Mouse (Mus musculus): ENCODE results near the gene Cfap20. TPM values are rescaled to one million over a fixed set of nuclear protein-coding genes. Genes with fewer than 3 reads are reported as not detected.
A peak's percentile ranks its signal among the peaks of the same experiment; 100 is the strongest.
"Not testable (repeated sequence)": the region's sequence is repeated elsewhere in the genome, so short reads cannot be mapped to it uniquely, and the experiment has no call there.

The Cfap20 gene
- polyA plus RNA-seq, 1 experiment from 2014 or later: 150 TPM

DNA sequence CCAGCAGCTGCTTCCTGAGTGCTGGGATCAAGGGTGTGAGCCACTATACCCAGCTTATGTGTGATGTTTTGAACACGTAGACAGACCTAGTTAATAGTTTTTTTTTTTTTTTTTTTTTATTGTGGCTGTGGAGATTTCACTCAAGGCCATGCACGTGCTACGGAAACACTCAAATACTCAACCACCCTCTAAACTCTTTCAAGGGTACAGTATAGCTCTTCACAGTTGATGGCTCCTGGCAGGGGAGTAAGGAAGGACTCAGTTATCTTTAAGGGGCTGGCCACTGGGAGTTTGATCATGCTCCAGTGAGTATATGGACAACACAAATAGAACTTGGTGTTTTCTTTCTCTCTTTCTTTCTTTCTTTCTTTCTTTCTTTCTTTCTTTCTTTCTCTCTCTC, 50.2 kb downstream of the Cfap20 start:
- no peak overlapping the region for H3K27ac ChIP-seq (replicated peaks; ENCODE audit: low read depth, low read length)
- H3K4me2 ChIP-seq (ENCODE audit: low read depth, low read length): no peak overlapping the region
- no peaks in the 10 kb centered on the region for H3K36me3 ChIP-seq (ENCODE audit: control insufficient read depth, insufficient read depth, low read length)
- no peaks in the 10 kb centered on the region for H3K4me1 ChIP-seq (ENCODE audit: control insufficient read depth, insufficient read depth, low read length)
- H3K4me3 ChIP-seq (ENCODE audit: low read depth, low read length): no peak overlapping the region
- DNase-seq (ENCODE audit: low spot score) (no peak), ATAC-seq (ENCODE audit: low read depth) (no peak)
- no peaks in the 10 kb centered on the region for H3K9me3 ChIP-seq (ENCODE audit: control insufficient read depth, low read length)
- H3K27me3 ChIP-seq (replicated peaks; ENCODE audit: control insufficient read depth, insufficient read depth, low read length): no peaks in the 10 kb centered on the region
- WGBS: 83% methylated on average over 3 of the region's 3 CpGs
- no peak overlapping the region for H3K9ac ChIP-seq (ENCODE audit: low read depth, low read length)

DNA sequence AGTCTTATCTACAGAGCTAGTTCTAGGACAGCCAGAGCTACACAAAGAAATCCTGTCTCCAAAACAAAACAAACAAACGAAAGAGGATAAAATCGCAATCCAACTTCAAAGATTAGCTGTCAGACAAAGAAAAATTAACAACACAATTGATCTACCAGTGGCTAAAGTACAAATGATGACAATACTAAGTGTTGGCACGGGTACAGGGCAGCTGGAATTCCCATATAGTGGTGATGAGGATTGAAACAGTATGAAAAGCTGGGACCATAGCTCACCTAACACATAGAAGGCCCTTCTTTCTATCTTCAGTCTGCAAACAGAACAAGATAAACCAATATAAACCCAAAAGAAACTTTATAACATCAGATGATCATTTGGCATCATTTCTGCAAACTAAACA, 53.1 kb downstream of the Cfap20 start:
- no peak for DNase-seq (ENCODE audit: low spot score)
- H3K36me3 ChIP-seq (ENCODE audit: control insufficient read depth, insufficient read depth, low read length): no peaks in the 10 kb centered on the region
- ATAC-seq (ENCODE audit: low read depth): no peak
- H3K4me1 ChIP-seq (ENCODE audit: control insufficient read depth, insufficient read depth, low read length): 0 out of 2 replicates have a peak, but pooled peaks cover 5% of the 10 kb centered on the region
- 82% methylated on average over 3 of the region's 3 CpGs for WGBS
- no peak overlapping the region for H3K9ac ChIP-seq (ENCODE audit: low read depth, low read length)
- no peak overlapping the region for H3K27ac ChIP-seq (replicated peaks; ENCODE audit: low read depth, low read length)
- H3K9me3 ChIP-seq (ENCODE audit: control insufficient read depth, low read length): no peaks in the 10 kb centered on the region
- no peaks in the 10 kb centered on the region for H3K27me3 ChIP-seq (replicated peaks; ENCODE audit: control insufficient read depth, insufficient read depth, low read length)
- H3K4me3 ChIP-seq (ENCODE audit: low read depth, low read length): no peak overlapping the region
- no peak overlapping the region for H3K4me2 ChIP-seq (ENCODE audit: low read depth, low read length)

DNA sequence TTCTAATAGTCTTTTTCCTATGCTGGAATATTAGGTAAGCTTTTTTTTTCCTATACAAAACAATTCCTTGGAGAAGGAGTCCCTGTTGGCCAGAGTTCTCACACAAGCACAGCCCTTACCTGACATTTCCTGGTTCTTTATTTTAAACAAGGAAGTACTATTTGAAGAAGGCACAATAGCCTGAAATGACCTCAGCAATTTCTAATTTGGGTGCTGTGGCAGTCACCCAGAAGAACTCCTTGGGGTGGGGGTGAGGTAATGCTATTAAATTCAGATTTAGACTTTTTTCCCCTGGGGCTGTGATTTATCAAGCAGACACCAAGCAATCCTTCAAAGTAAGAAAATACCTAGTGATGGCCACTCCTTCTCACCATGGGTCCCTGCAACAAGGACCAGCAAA, 53.7 kb downstream of the Cfap20 start:
- Histone ChIP-seq H3K9ac (ENCODE audit: low read depth, low read length) (no peak overlapping the region), H3K4me2 (ENCODE audit: low read depth, low read length) (no peak overlapping the region), H3K9me3 (ENCODE audit: control insufficient read depth, low read length) (no peaks in the 10 kb centered on the region), H3K4me3 (ENCODE audit: low read depth, low read length) (no peak overlapping the region), H3K36me3 (ENCODE audit: control insufficient read depth, insufficient read depth, low read length) (no peaks in the 10 kb centered on the region), H3K27ac (replicated peaks; ENCODE audit: low read depth, low read length) (no peak overlapping the region), H3K4me1 (ENCODE audit: control insufficient read depth, insufficient read depth, low read length) (0 out of 2 replicates have a peak, but pooled peaks cover 5% of the 10 kb centered on the region), H3K27me3 (replicated peaks; ENCODE audit: control insufficient read depth, insufficient read depth, low read length) (no peaks in the 10 kb centered on the region)
- ATAC-seq (ENCODE audit: low read depth) (no peak), DNase-seq (ENCODE audit: low spot score) (no peak)

DNA sequence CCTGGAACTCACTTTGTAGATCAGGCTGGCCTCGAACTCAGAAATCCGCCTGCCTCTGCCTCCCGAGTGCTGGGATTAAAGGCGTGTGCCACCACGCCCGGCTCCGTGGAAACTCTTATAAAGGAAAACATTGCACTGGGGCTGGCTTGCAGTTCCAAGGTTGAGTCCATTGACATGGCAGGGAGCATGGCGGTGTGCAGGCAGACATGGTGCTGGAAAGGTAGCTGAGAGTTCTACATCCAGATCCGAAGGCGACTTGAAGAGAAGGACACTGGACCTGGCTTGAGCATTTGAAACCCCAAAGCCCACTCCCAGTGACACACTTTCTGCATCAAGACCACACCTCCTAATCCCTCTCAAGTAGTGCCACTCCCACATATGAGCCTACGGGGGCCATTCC, 55.7 kb downstream of the Cfap20 start:
- H3K4me3 ChIP-seq (ENCODE audit: low read depth, low read length); H3K9ac ChIP-seq (ENCODE audit: low read depth, low read length); H3K36me3 ChIP-seq (ENCODE audit: control insufficient read depth, insufficient read depth, low read length); DNase-seq (ENCODE audit: low spot score); ATAC-seq (ENCODE audit: low read depth); H3K4me2 ChIP-seq (ENCODE audit: low read depth, low read length); H3K9me3 ChIP-seq (ENCODE audit: control insufficient read depth, low read length); H3K27ac ChIP-seq (replicated peaks; ENCODE audit: low read depth, low read length); H3K4me1 ChIP-seq (ENCODE audit: control insufficient read depth, insufficient read depth, low read length); H3K27me3 ChIP-seq (replicated peaks; ENCODE audit: control insufficient read depth, insufficient read depth, low read length): not testable (repeated sequence)
- WGBS: 94% methylated on average over 11 of the region's 11 CpGs

DNA sequence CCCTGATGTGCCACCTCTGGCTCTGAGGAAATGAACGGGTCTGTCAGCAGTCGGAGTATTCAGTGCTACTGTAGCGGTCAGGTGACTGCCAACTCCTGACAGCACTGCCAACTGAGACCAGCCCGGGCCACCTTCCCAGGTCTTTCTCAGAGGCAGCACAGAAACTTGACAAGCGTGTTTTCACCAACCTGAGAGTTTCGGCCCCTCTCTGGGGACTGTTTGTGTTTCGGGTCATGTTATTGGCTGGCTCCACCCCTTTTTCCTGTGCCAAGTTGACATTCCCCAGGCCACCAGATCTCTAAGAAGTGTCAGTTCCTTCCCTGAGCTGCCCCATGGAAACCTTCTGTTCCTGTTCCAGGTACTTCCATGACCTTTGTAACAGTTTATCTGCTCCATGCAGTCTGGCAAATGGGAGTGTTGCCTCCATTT, 56.8 kb downstream of the Cfap20 start:
- H3K36me3 ChIP-seq (ENCODE audit: control insufficient read depth, insufficient read depth, low read length): no peaks in the 10 kb centered on the region
- no peaks in the 10 kb centered on the region for H3K27me3 ChIP-seq (replicated peaks; ENCODE audit: control insufficient read depth, insufficient read depth, low read length)
- no peaks in the 10 kb centered on the region for H3K9me3 ChIP-seq (ENCODE audit: control insufficient read depth, low read length)
- H3K27ac ChIP-seq (replicated peaks; ENCODE audit: low read depth, low read length): peak overlapping the region; percentile 39
- ATAC-seq (ENCODE audit: low read depth) (peak; percentile 82), DNase-seq (ENCODE audit: low spot score) (peak; percentile 77)
- H3K4me1 ChIP-seq (ENCODE audit: control insufficient read depth, insufficient read depth, low read length): 0 out of 2 replicates have a peak, but pooled peaks cover 5% of the 10 kb centered on the region
- 38% methylated on average over 7 of the region's 7 CpGs for WGBS
- H3K9ac ChIP-seq (ENCODE audit: low read depth, low read length): no peak overlapping the region
- no peak overlapping the region for H3K4me3 ChIP-seq (ENCODE audit: low read depth, low read length)
- no peak overlapping the region for H3K4me2 ChIP-seq (ENCODE audit: low read depth, low read length)

DNA sequence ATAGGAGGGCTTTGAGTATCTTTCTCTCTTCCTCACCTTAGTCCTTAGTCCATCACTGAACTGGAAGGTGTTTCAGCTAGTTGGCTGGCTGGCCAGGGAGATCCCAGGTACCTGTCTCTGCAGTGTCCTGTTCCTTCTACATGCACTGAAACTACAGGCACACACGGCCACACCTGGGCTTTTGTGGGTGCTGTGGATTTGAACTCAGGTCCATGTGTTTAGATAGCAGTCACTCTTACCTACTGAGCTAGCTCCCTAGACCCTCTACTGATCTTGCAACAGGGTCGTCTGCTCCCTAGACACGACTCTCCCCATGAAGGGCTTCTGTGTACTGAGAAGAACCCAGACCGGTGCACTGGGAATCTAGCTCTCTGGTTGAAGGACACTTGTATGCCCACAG, 57.6 kb downstream of the Cfap20 start:
- no peak overlapping the region for H3K9ac ChIP-seq (ENCODE audit: low read depth, low read length)
- H3K27me3 ChIP-seq (replicated peaks; ENCODE audit: control insufficient read depth, insufficient read depth, low read length): no peaks in the 10 kb centered on the region
- DNase-seq (ENCODE audit: low spot score) (no peak), ATAC-seq (ENCODE audit: low read depth) (no peak)
- H3K9me3 ChIP-seq (ENCODE audit: control insufficient read depth, low read length): no peaks in the 10 kb centered on the region
- H3K4me3 ChIP-seq (ENCODE audit: low read depth, low read length): no peak overlapping the region
- peak overlapping the region; percentile 11; the same call in 1 of the 2 replicates for H3K27ac ChIP-seq (replicated peaks; ENCODE audit: low read depth, low read length)
- 0 out of 2 replicates have a peak, but pooled peaks cover 5% of the 10 kb centered on the region for H3K4me1 ChIP-seq (ENCODE audit: control insufficient read depth, insufficient read depth, low read length)
- H3K36me3 ChIP-seq (ENCODE audit: control insufficient read depth, insufficient read depth, low read length): no peaks in the 10 kb centered on the region
- H3K4me2 ChIP-seq (ENCODE audit: low read depth, low read length): no peak overlapping the region
- WGBS: 74% methylated on average over 4 of the region's 4 CpGs

DNA sequence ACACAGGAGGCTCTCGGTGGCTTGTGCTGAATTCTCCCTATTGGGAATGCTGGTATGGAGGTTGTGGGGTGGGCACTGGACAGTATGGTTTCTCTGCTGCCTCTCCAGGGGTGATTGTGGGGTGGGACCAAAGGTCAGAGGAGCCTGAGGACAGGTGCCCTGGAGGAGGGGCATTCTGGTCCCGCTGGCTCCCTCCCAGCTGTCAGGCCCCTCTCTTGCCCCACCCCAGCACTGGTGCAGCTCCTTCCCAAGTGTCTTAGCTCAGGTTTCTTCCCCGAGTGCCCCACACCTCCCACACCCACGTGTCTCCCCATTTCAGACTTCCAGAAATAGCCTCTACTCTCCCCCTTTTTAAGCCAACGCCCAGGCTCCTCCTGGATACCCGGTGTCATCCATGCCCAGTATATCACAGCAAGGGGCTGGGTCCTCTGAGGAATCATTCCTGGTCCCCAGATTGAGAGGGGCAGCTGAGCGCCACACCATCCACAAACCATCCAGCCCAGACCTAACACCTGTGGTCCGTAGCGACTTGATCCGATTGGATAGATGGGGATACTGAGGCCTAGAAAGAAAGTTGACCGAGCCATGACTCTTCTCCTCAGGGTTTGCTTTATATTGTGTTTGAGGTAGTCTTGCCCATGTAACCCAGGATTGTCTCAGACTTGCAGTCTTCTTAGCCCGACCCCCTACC, 58.2 kb downstream of the Cfap20 start:
- peak; percentile 44 for ATAC-seq (ENCODE audit: low read depth)
- H3K27ac ChIP-seq (replicated peaks; ENCODE audit: low read depth, low read length): 0 out of 2 replicates have a peak overlapping the region, but pooled peaks have one; percentile 11

DNA sequence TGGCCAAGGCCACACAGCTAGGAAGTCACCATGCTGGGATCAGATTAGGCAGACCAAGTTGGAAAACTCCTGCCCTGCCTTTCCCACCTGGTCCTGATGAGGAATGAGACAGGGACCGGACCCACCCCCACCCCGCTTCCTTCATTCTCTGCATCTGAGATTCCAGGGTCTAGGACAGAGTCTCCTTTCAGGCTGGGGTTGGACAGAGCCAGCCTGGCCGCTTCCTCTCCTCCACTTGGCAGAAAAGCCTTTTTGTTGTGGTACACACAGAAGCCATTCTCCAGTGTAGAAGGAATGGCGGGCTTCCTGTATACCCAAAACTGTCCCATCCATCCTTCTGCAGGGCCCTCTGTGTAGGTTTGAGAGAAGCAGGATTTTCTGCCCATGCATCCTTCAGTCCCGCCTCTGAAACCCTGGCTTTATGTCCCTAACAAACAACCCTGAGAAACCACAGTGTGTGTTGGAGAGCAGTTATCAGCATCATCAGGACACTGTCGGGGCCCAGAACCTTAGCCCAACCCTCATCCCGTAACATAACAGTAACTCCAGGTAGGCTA, 59.2 kb downstream of the Cfap20 start:
- Histone ChIP-seq H3K36me3 (ENCODE audit: control insufficient read depth, insufficient read depth, low read length) (no peaks in the 10 kb centered on the region), H3K4me3 (ENCODE audit: low read depth, low read length) (no peak overlapping the region), H3K4me2 (ENCODE audit: low read depth, low read length) (no peak overlapping the region), H3K9me3 (ENCODE audit: control insufficient read depth, low read length) (no peaks in the 10 kb centered on the region), H3K4me1 (ENCODE audit: control insufficient read depth, insufficient read depth, low read length) (0 out of 2 replicates have a peak, but pooled peaks cover 5% of the 10 kb centered on the region), H3K9ac (ENCODE audit: low read depth, low read length) (no peak overlapping the region), H3K27me3 (replicated peaks; ENCODE audit: control insufficient read depth, insufficient read depth, low read length) (no peaks in the 10 kb centered on the region), H3K27ac (replicated peaks; ENCODE audit: low read depth, low read length) (no peak overlapping the region)
- 56% methylated on average over 7 of the region's 7 CpGs for WGBS
- ATAC-seq (ENCODE audit: low read depth) (no peak), DNase-seq (ENCODE audit: low spot score) (no peak)

More for the DNA sequence above, 58.2 kb downstream of the Cfap20 start:
- 72% methylated on average over 11 of the region's 12 CpGs for WGBS
- H3K4me1 ChIP-seq (ENCODE audit: control insufficient read depth, insufficient read depth, low read length): 0 out of 2 replicates have a peak, but pooled peaks cover 5% of the 10 kb centered on the region
- no peaks in the 10 kb centered on the region for H3K9me3 ChIP-seq (ENCODE audit: control insufficient read depth, low read length)
- DNase-seq (ENCODE audit: low spot score): peak; percentile 25
- H3K4me3 ChIP-seq (ENCODE audit: low read depth, low read length): no peak overlapping the region
- H3K36me3 ChIP-seq (ENCODE audit: control insufficient read depth, insufficient read depth, low read length): no peaks in the 10 kb centered on the region
- no peak overlapping the region for H3K4me2 ChIP-seq (ENCODE audit: low read depth, low read length)
- no peaks in the 10 kb centered on the region for H3K27me3 ChIP-seq (replicated peaks; ENCODE audit: control insufficient read depth, insufficient read depth, low read length)
- H3K9ac ChIP-seq (ENCODE audit: low read depth, low read length): no peak overlapping the region

DNA sequence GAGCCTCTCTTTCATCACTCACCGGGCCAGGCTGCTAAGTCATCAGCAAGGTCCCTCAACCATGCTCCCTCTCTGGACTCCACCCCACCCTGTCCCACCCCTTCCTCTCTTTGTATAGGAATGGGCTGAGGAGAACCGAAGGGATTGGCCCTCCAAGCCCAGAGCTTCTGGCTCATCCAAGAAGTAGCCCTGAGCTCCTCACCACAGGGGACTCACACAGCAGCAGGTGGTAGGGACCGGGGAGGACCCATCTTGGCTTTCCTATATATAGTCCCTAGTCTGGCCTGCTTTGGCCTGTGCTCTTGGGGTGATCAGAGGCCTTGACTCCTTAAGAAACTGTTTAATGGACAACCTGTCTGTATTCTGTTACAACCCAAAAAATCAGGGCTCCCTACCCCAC, 60.2 kb downstream of the Cfap20 start:
- DNase-seq (ENCODE audit: low spot score): no peak
- 80% methylated on average over 2 of the region's 3 CpGs for WGBS

More for the DNA sequence above, 60.2 kb downstream of the Cfap20 start:
- H3K4me2 ChIP-seq (ENCODE audit: low read depth, low read length): no peak overlapping the region
- H3K9me3 ChIP-seq (ENCODE audit: control insufficient read depth, low read length): no peaks in the 10 kb centered on the region
- no peaks in the 10 kb centered on the region for H3K36me3 ChIP-seq (ENCODE audit: control insufficient read depth, insufficient read depth, low read length)
- H3K4me3 ChIP-seq (ENCODE audit: low read depth, low read length): no peak overlapping the region
- peaks cover 14% of the 10 kb centered on the region for H3K4me1 ChIP-seq (ENCODE audit: control insufficient read depth, insufficient read depth, low read length)
- H3K9ac ChIP-seq (ENCODE audit: low read depth, low read length): no peak overlapping the region
- ATAC-seq (ENCODE audit: low read depth): no peak
- H3K27me3 ChIP-seq (replicated peaks; ENCODE audit: control insufficient read depth, insufficient read depth, low read length): no peaks in the 10 kb centered on the region
- no peak overlapping the region for H3K27ac ChIP-seq (replicated peaks; ENCODE audit: low read depth, low read length)
